Mouse (Mus musculus) heart, postnatal 0 days (tissue): ENCODE results near the gene Actr2. TPM values are rescaled to one million over a fixed set of nuclear protein-coding genes. Genes with fewer than 3 reads are reported as not detected.
"Not testable (repeated sequence)": the region's sequence is repeated elsewhere in the genome, so short reads cannot be mapped to it uniquely, and the experiment has no call there.

ENCODE experiments used
- ATAC-seq: fragments of 200-750 bp; cut with Nextera tagmentation; 2 replicates; pipeline ENCODE4 v1.8.0; 2017; ENCODE audit warnings: low read depth, moderate number of reproducible peaks, moderate library complexity; ENCODE audit not compliant: insufficient read depth
- DNase-seq: peaks from one replicate; pipeline ENCODE4 v3.0.0-alpha.2; 2016; ENCODE audit warnings: low spot score
- H3K27ac ChIP-seq: fragments of 300-500 bp; sonication (generic); 2 replicates; pipeline ENCODE4 v1.5.1; 2014; ENCODE audit warnings: low read depth, mild to moderate bottlenecking
- H3K27me3 ChIP-seq: fragments of 300-500 bp; sonication (generic); 2 replicates; pipeline ENCODE4 v1.6.1; 2014; ENCODE audit warnings: low read length, mixed read lengths; ENCODE audit not compliant: control insufficient read depth, insufficient read depth
- H3K36me3 ChIP-seq: fragments of 300-500 bp; sonication (generic); replicated peaks from 2 replicates; pipeline ENCODE4 v1.6.1; 2014; ENCODE audit warnings: low read length, mixed read lengths; ENCODE audit not compliant: control insufficient read depth, insufficient read depth
- H3K4me1 ChIP-seq: fragments of 300-500 bp; sonication (generic); 2 replicates; pipeline ENCODE4 v1.6.1; 2014; ENCODE audit warnings: antibody characterized with exemption; ENCODE audit not compliant: control insufficient read depth, insufficient read depth
- H3K4me2 ChIP-seq: fragments of 300-500 bp; sonication (generic); 2 replicates; pipeline ENCODE4 v1.6.1; 2014; ENCODE audit warnings: low read depth, mild to moderate bottlenecking, low read length, moderate library complexity
- H3K4me3 ChIP-seq: fragments of 300-500 bp; sonication (generic); 2 replicates; pipeline ENCODE4 v1.5.1; 2014; ENCODE audit warnings: low read depth, low read length
- H3K9ac ChIP-seq: fragments of 300-500 bp; sonication (generic); replicated peaks from 2 replicates; pipeline ENCODE4 v1.6.1; 2014; ENCODE audit warnings: low read depth, low read length, mixed read lengths
- H3K9me3 ChIP-seq: fragments of 300-500 bp; sonication (generic); replicated peaks from 2 replicates; pipeline ENCODE4 v1.6.1; 2016; ENCODE audit warnings: low read length; ENCODE audit not compliant: control insufficient read depth
- CTCF ChIP-seq: IDR thresholded peaks from 2 replicates; pipeline ENCODE4 v1.5.1; 2016; ENCODE audit warnings: antibody characterized with exemption, control low read depth, low read depth
- EP300 ChIP-seq: IDR thresholded peaks from 2 replicates; pipeline ENCODE4 v1.6.1; 2016; ENCODE audit warnings: antibody characterized with exemption, low read depth
- WGBS: fragments of 180-500 bp; shearing (Covaris S2); extraction: QIAGEN DNeasy Blood & Tissue Kit; methylation state at CpG from one replicate; pipeline ENCODE4 v1.1.7; 2014; 5-methylcytosine and 5-hydroxymethylcytosine counted together
- polyA plus RNA-seq: library from polyadenylated mRNA; unstranded; fragments of >200 nt; fragmentation: Nextera tagmentation; extraction: Ambion mirVana; gene quantifications from 2 replicates; pipeline ENCODE4 v1.2.1, GENCODE M21; 2015
- total RNA-seq: library from RNA; depleted of rRNA; stranded (reverse); fragments of >200 nt; gene quantifications from 2 replicates; pipeline ENCODE4 v1.2.3, GENCODE M21; 2014; ENCODE audit warnings: low replicate concordance

Actr2 gene
- total and polyA plus RNA-seq, 2 experiments from 2014 or later, result 25.2 to 59.7 TPM

DNA sequence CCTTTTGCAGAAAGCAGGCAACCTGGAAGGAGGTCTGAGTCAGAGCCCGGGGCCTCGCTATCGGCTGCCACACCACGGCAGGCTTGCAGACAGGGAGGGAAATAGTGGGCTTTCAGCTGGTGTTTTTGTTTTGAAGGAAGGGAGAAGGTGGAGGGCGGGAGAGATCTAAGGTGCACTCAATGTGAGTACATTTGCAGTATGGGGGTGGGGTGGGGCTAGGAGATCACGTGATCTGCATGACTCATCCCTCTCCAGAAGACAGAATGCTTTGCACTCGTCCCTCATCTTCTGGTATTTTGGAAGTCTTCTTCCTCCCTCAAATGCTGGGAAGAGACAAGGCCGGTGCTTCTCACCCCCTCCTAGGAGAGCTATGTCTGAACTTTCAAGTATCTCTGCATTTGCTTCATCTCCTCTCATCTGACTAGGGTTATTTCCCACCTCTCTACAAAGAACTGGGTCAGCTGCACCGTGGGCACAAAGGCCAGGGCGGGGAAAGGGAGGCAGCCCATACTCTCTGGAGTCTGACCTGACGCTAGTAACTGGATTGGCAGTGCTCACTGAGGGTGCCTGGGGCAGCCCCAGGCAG lies 77.3 kb downstream of the Actr2 start:
- no peak for ATAC-seq
- no peaks in the 10 kb centered on the region for H3K4me1 ChIP-seq
- no peaks in the 10 kb centered on the region for H3K9me3 ChIP-seq
- H3K36me3 ChIP-seq, result no peaks in the 10 kb centered on the region
- TF ChIP-seq EP300 (no peak), CTCF (no peak)
- no peak for DNase-seq
- H3K4me2 ChIP-seq, result no peak overlapping the region
- H3K27ac ChIP-seq, result no peak overlapping the region
- H3K4me3 ChIP-seq, result no peak overlapping the region
- WGBS, result 52% methylated on average over 11 of the region's 11 CpGs
- H3K27me3 ChIP-seq, result no peaks in the 10 kb centered on the region
- no peak overlapping the region for H3K9ac ChIP-seq

DNA sequence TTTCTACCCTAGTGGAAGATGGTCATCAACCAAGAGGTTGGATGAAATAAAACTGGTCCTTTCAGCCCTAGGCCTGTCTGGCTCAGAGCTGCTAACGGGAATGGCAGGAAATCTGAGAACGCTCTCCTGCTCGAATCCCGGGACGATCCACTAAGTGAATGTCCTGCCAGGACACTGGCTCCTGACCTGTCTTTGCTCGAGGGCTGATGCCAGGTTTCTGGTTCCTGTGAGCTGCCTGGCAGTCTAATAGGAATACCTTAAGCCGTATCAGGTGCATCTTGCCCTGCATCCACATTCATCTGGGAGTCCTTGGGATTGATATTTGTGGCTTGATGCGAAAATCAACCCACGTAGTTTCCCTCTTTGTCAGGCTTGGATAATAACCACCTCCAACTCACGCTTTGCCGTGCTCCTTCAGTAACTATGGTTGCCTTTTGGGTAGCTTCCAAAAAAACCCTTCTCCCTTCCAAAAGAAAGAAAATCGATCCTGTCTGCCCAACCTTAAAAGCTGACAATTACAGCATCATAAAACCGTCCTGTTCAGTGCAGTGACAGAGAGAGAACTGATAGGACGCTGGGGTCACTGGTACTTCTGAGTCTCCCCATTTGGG lies 78.3 kb downstream of the Actr2 start:
- H3K4me2 ChIP-seq, result no peak overlapping the region
- DNase-seq (no peak), ATAC-seq (no peak)
- no peaks in the 10 kb centered on the region for H3K4me1 ChIP-seq
- no peaks in the 10 kb centered on the region for H3K36me3 ChIP-seq
- WGBS, result 68% methylated on average over 14 of the region's 14 CpGs
- H3K9me3 ChIP-seq, result no peaks in the 10 kb centered on the region
- no peak overlapping the region for H3K27ac ChIP-seq
- H3K4me3 ChIP-seq, result no peak overlapping the region
- H3K9ac ChIP-seq, result no peak overlapping the region
- no peaks in the 10 kb centered on the region for H3K27me3 ChIP-seq
- TF ChIP-seq CTCF (no peak), EP300 (no peak)

DNA sequence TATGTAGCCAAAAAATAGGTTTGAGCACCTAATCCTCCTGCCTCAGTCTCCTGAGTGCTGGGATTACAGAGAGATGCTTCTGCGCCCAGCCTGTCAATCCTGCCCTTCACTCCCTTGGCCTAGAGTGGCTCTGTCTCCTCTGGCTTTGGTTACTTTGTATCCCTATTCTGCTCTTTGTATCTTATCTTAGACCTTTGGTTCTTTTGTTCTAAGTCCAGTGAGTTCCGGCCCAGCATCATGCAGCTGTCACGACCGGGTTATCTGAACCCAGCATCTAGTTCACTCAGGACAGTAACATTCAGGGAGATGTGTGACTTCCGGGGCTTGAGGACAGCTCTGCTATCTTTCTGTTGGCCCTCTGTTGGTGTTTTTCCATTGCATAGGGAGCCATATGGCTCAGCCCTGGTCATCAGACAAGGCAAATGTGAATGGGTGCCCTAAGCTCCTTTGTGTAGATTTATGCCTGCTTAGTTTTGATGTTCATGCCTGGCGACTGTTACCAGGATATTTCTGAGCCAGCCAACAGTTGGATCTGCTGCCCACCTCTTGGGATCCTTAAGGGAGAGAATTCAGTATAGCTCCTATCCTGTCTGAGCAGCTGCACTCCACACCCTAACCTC lies 79.1 kb downstream of the Actr2 start:
- ATAC-seq, result no peak
- TF ChIP-seq EP300 (no peak), CTCF (no peak)
- whole genome bisulfite sequencing, result 51% methylated on average over 6 of the region's 6 CpGs

DNA sequence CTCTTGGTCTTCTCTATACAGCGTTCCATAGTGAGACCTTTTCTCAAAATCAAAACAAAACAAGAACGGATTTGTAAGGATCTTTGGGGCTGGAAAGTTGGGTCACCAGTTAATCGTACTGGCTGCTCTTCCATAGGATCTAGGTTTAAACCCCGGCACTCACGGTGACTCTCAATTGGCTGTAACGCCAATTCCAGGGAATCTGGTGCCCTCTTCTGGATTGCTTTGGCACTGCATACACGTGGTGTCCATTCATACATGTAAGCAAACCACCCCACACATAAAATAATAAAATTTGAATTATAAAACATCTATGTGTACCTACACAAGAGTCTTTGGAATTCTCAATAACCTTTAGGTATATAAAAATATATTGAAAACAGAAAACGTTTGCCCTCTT lies 81.2 kb downstream of the Actr2 start:
- no peaks in the 10 kb centered on the region for H3K9me3 ChIP-seq
- no peaks in the 10 kb centered on the region for H3K27me3 ChIP-seq
- WGBS, result 36% methylated on average over 8 of the region's 8 CpGs
- H3K36me3 ChIP-seq, result no peaks in the 10 kb centered on the region
- no peak for ATAC-seq
- H3K27ac ChIP-seq, result no peak overlapping the region
- no peak overlapping the region for H3K9ac ChIP-seq
- H3K4me3 ChIP-seq, result no peak overlapping the region
- DNase-seq, result no peak
- no peaks in the 10 kb centered on the region for H3K4me1 ChIP-seq
- TF ChIP-seq EP300, result no peak
- peak; percentile 62 for TF ChIP-seq CTCF
- no peak overlapping the region for H3K4me2 ChIP-seq

More for the DNA sequence above, 79.1 kb downstream of the Actr2 start:
- H3K9ac ChIP-seq, result no peak overlapping the region
- H3K36me3 ChIP-seq, result no peaks in the 10 kb centered on the region
- H3K4me1 ChIP-seq, result no peaks in the 10 kb centered on the region
- no peak overlapping the region for H3K27ac ChIP-seq
- no peaks in the 10 kb centered on the region for H3K9me3 ChIP-seq
- no peak overlapping the region for H3K4me2 ChIP-seq
- DNase-seq, result no peak
- H3K4me3 ChIP-seq, result no peak overlapping the region
- H3K27me3 ChIP-seq, result no peaks in the 10 kb centered on the region

DNA sequence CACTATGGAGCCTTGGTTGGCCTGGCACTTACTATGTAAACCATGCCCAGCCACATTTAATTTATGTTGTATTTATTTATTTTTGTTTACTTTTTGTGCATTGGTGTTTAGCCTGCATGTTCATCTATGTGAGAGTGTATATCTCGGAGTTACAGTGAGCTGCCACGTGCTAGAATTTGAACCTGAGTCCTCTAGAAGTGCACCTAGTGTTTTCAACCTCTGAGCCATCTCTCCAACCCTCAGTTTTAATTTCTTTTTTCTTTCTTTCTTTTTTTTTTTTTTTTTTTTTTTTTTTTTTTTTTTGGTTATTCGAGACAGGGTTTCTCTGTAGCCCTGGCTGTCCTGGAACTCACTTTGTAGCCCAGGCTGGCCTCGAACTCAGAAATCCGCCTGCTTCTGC lies 81.7 kb downstream of the Actr2 start:
- ATAC-seq, H3K4me2 ChIP-seq, H3K36me3 ChIP-seq, DNase-seq, H3K4me1 ChIP-seq, H3K9me3 ChIP-seq, H3K27me3 ChIP-seq, H3K4me3 ChIP-seq, H3K27ac ChIP-seq, H3K9ac ChIP-seq: not testable (repeated sequence)
- 91% methylated on average over 5 of the region's 5 CpGs for WGBS
